Comparison of ENCODE assay signal across 16 mouse cellular contexts in the genomic region with DNA sequence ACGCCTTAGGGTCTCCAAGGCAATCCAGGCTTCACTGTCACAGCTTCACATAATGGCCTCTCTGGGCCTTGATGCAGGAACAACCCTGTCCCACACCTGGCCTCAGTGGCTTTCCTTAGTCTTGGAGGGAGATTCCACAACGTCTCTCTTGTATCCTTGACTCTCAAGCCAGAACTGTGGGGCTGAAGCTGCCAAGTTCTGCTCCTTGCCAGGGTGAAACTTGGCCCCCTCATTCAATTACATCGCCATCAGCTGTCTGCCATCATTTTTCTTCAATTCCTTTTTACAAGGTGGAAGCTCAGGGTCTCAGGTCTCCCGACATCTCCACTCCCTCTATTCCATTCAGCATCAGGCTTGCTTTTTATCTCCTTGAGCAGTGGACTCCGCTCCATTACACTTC.
"Had no signal": no experiment of that assay in that cellular context is flagged by ENCODE, and none has a peak within 500 bp of the region (broad histone marks: within the 10 kb centered on the region; RNA-seq: fewer than 3 reads in every experiment).

No protein-coding gene starts in this region.

- DNase-seq: heart, postnatal 10 days; heart, postnatal 14 days; heart, postnatal 36 days; heart, postnatal 4 days; kidney, adult 11 months; kidney, adult 18-20 months; kidney, adult 2 months; kidney, adult 8-10 months; kidney, adult 9 months; kidney, postnatal 10 days; kidney, postnatal 14 days; kidney, postnatal 25 days; kidney, postnatal 36 days; kidney, postnatal 4 days; layer of hippocampus, adult 9-11 months; layer of hippocampus, postnatal 36 days had no signal
